Mouse (Mus musculus) urinary bladder, adult 2 months (tissue): Measurements from ENCODE around the gene Serp2. TPM values are rescaled to one million over a fixed set of nuclear protein-coding genes. Genes with fewer than 3 reads are reported as not detected.

ENCODE experiments used
- DNase-seq: peaks from one replicate; pipeline ENCODE4 v3.0.0; 2022; ENCODE audit warnings: low spot score
- polyA plus RNA-seq: library from polyadenylated mRNA; depleted of rRNA; stranded (reverse); fragments of >200 nt; gene quantifications from 2 replicates; pipeline ENCODE4 v1.2.3, GENCODE M21; 2012; rRNA removed

Gene Serp2
- polyA plus RNA-seq: 2.9 and 4.1 TPM in 2 replicates

DNA sequence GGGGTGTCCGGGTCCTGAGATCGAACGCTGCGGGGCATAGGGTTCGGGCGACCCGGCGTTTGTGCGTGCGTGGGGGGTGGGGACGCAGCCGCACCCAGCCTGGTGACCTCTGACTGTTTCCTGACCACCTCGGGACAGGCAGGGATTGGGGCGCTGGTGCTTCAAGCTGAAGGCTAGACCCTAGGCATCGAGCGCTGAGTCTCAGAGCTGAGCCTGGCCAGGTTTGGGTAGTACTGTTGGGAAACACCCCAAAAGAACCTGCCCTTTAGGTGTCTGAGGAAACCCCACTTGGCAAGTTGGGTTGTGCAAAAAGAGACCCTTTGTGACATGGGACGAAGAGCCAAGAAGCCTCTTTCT lies at the start of gene Serp2:
Gene Serp2 (minus strand): TSS at position 38 of the 357 bp plus-strand sequence.
- DNase-seq: no peak

DNA sequence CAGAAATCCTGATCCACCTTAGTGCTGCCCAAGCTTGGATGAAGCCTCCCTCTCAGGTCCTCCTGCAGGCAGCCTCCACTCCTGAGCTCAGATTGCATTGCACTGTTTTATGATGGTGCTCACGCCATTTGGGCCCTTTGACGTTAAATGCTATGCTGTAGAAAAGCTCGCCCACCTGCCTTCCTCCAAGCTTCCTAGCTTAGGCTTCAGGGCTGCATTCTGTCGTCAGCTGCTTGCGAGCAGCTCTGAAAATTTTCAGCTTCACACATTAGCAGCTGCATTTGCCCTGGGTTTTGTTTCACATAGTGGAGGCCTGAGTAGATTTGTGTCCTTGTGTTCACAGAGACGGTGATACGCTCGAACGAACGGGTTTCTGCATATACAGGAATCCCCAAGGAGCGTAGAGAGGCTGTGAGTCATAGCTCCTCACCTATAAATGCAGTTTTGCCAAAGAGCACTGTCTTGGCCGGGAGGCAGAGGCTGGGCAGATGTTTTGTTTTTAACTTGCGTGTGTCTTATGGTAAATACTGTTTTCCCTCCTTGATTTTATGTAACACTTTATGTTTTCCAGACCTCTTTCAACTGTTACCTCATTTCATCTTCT lies 49.3 kb upstream of the Serp2 start:
- DNase-seq: no peak

DNA sequence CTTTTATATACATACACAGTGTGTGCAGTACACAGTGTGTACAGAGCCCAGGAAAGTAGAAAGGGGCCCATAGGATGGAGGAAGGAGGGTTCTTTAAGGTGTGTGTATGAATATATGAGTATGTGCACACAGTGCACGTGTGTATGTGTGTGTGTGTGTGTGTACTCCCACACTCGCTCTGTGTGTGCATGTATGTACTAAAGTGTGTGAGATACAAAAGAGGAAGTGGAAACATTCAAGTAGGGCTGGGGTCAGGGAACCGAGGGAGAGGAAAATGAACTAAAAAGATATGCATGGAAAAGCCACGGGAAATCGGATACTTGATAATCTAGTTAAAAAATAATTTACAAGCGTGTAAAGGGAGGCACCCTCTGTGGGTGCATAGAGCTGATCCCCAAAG lies 47.3 kb upstream of the Serp2 start:
- no peak for DNase-seq

DNA sequence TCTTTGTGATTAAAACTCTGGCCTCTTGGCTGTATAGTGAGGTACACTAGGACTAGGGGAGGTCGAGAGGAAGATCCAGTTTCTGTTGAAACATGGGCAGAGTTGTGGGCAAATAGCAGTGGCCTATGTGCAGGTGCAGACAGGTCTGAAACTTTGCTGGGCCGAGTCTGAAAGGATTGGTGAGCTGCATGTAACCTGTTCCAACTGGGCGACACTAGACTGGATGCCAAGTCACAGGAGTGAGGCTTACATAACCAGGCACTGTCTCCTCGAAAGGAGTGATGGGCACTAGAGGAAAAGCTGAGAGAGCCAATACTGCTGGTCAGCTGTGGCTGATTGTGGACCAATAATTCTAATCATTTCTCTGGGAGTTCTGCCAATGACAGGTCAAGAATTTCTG lies 45.0 kb upstream of the Serp2 start:
- no peak for DNase-seq

DNA sequence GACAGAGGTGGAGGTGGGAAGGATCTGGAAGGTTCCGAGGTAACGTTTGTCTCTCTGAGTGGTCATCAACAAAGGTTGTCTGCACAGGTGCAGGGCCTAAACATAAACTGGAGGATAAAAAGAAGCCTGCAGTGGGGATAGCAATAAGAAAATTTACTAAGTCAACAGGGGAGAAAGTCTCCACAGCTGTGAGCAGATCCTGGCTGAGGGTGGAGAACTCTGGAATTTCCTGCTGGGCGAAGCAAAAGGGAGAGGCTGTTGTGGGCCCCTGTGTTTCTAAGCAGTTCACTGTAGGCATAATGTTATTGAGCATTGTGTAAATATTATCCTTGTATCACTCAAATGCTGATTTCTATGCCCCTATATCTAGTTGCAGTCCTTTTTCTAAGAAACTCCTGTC lies 43.7 kb upstream of the Serp2 start:
- no peak for DNase-seq

DNA sequence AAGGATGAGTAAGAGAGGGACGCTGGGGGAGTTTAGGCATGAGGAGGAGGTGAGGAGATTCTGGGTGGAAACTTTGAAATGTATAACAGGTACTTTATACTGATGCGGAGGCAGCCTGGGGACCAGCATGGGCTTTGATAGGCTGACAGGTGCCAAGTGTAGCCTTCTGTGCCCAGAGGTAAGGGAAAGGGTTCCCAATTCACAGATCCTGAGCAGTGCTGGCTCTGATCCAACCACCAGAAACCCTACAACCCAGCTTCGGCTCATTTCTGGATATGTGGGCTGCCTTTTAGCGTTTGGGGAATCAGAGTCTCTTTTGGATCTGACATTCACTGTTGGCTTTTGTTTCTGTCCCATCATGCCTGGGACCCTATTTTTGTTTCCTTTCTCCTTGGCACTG lies 43.0 kb upstream of the Serp2 start:
- no peak for DNase-seq

DNA sequence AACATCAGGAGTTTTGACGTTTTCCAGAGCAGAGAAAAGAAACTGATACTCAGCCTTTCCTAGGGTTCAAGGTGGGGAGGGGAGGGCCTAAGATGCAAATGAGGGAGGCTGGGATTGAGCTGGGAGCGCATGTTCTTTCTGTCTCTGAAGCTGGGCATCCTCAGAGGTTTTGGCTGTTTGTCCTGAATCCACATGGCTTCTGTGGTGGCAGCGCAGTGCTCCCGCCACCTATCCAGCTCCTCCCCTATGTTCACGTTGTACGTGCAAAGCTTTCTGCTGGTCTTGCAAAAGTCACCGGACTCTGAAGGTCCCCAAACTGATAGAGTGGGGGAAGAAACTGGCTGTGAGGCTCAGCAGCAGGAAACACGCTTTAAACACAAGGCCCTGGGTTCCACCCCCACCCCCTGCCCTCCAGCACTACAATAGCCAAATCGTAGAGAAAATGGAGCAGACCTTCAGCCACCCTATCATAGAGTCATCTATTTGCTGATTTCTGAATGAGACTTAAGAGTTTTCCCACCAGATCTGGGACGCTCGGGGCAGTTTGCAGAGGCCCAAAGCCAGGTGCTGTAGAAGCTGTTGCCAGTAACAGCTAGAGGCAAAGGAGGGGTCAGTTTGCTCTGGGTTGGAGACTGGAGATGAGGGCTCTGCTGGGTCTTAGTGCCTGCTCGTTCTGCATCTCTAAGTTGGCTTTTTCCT lies 42.0 kb upstream of the Serp2 start:
- no peak for DNase-seq

DNA sequence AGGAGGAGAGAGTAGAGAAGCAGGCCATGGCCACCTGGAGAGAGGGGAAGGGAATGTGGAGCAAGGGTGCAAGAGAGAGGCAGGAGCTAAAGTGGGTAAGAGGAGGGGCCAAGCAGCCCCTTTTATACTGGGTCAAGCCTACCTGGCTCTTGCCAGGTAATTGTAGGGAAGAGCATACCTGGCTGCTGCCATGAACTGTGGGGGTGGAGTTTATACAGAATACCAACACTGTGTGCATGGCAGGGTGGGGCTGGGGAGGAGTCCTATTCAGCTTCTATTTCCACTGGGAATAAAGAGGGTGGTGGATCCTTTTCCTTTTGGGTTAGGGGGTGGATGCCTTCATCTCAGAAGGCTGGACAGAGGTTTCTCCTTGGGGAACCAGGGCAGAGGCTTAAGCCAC lies 41.1 kb upstream of the Serp2 start:
- no peak for DNase-seq

DNA sequence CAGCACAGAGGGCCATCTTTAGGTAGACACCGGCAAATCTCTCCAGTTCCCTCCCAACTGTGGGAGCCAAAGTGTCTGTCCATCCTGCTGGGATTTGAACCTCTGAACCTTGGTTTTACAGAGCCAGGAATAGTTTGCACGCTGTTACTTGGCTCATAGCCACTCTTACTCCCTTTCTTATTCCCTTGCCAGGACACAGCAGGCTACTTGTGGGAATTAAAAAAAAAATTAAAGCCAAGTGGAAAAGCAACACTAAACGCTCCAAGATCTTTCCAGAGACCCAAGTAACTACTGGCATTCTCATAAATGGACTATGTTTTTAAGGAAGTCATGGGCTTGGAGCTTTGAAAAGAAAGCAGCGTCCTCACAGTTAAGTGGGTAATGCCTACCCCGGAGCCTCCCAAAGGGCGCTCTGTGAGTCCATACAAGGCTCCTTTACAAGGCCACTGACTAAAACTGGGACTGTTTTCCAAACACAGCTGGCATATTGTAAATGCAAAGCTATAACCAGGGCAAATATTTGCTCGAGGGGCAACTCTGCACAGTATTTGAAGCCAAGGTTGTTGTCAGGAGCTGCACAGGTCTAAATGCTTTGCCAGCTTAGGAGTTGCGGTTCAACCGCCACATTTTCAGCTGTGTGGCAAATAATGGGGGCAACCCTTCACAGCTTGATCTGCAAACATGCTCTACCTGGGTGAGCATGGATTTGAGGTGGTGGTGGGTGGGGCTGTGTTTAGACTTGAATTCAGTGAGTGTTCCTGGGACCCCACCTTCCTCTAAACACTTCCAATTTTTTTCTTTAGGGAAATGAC lies 38.6 kb upstream of the Serp2 start:
- no peak for DNase-seq

DNA sequence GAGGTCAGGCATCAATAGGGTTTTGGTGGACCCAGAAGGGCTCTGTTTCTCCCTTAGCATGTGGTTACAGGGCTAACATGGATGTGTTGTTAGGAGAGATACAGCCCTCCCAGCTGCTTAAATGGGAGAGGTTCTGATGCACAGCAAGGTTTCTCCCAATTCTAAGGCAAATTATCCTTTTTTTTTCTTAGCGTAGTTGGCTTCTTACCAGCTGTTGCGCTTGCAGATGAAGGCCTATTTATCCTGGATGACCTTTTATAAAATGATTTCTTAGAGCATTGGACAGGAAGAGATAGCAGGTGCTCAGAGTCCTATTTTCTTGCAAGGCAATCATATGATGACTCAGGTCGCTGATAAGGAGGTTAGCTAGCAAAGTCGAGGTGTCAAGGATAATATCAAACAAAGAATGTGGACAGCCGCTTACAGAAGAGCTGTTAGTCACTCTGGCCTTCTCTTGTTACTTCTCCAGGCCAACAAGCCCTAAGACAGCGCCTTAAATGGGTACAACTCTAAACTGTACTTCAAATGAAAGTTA lies 37.7 kb upstream of the Serp2 start:
- no peak for DNase-seq

DNA sequence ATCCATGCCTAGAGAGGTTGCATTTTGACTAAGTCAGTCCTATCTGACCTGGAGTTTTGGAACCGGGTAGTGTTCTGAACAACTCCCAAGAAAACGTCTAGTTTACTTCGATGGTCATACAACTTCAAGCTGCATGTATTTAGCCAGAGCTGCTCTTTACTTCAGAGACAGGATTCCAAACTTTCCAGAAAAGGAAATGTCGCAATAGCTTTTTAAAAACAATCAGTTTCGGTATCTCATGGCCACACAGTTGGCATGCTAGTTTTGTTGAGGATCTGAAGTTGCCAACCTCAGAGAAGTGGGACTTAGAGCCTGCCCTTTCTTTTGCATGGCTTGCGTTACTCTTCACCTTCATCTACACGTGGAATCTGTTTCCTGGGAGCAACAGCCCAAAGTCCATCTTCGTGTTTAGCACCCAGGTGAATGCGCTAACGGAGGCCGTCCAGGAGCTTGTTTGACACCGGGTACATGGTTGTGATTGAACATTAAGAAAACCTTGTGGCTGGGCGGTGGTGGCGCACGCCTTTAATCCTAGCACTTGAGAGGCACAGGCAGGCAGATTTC lies 37.0 kb upstream of the Serp2 start:
- DNase-seq: no peak

DNA sequence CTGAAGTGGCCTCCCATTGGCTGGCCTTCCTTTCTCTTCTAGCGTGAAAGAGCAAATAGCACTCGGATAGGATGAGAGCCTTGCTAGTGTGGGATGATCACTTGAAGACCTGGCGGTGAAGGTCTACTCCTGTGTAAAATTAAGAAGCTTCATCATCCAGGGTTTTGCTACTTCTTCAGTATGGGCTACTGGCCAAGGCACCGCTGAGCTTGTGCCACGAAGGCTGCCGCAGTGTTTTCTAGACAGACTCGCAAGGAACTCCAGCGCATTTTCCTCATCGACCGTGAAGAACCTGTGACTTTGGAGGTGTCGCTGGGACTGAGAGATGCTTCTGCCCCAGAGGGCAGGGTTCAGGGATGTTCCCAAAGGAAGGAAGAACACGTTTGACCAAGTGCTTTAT lies 36.0 kb upstream of the Serp2 start:
- DNase-seq: no peak

DNA sequence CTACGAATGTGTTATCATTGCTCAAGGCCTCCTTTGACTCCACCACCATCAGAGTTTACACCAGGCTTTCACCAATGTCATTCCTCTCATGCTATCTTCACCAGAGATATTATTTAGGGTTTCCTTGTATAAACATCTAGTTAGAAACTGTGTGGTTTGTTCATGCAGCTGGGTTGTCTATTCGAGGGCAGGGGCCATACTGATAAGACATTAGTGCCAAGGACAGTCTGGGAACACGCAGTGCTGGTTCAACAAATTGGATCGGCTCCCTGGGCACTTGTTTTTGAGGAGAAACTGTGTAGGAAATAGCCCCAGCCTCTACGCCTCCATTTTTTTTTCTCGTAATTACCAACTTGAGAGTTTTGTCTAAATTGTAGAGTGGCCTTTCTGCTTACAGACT lies 35.4 kb upstream of the Serp2 start:
- DNase-seq: no peak

DNA sequence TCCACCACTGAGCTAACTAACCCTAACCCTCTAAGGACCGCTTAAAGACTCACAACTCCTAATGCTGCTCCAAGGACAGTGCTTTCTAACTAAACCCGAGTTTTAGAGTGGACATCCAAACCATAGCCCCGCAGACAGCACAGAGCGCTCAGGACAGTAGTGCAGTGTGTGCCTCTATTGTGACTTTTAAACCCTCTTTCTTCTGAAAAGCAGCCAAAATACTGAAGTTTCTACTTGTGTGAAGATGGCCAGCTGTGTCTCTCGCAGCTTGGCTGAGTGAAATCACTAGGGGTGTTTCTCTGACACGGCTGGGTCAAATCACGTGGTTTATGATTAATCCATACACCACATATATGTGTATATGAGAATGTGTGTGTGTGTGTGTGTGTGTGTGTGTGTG lies 33.4 kb upstream of the Serp2 start:
- DNase-seq: no peak

DNA sequence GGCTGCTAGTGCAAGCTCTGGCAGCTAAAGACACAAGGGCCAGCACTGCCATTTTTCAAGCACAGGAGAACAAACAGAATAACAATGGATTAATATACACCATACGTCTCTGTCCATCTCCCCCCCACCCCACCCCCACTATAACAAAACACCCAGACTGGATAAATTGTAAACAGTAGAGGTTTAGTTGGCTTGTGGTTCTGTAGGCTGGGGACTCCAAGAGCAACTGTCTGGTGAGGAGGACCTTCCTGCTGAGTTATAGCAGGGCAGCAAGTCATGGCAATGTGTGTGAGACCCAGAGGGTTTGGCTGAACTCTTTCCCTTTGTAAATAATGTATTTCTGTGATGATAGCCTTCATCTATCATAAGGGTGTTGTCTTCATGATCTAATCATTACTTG lies 33.0 kb upstream of the Serp2 start:
- no peak for DNase-seq

DNA sequence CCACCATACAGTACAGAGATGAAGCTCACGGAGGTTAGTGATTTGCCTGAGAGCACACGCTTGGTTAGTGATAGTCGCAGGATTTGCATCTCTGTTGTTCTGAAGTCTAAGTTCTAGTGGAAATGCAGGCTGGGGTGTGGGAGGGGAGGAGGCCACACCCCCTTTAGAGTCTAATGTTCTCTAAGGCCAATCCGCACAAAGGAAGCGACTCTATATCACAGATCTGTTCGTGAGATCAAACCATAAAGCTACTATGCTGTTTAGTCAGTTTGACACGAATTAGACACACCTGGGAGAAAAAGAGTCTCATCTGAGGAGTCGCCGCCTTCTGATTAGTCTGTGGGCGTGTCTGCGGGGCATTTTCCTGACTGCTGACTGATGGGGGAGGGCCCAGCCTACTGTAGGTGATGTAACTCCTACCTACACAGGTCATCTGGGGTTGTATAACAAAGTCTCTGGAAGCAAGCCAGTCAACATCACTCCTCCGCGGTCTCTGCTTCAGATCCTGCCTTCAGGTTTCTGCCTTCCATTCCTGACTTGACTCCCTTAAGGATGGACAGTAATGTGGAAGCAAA lies 29.2 kb upstream of the Serp2 start:
- DNase-seq: no peak

DNA sequence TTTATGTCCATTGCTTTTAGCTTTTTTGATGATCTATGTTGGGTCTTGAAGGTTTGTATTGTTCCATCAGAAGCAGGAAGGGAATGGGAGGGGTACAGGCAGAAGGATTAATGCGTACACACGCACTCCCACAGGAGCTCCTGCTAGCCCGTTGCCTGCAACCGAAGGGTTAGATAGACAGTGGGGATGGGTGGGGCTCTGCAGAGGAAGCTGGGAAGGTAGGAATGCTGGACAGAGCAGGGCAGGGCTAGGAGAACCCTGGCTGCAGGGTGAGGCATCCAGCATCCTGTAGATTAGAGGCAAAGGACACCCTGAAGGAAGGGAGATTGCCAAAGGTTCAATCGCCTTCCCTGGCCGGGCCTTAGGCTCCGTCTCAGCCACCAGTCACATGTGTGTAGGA lies 27.3 kb upstream of the Serp2 start:
- no peak for DNase-seq

DNA sequence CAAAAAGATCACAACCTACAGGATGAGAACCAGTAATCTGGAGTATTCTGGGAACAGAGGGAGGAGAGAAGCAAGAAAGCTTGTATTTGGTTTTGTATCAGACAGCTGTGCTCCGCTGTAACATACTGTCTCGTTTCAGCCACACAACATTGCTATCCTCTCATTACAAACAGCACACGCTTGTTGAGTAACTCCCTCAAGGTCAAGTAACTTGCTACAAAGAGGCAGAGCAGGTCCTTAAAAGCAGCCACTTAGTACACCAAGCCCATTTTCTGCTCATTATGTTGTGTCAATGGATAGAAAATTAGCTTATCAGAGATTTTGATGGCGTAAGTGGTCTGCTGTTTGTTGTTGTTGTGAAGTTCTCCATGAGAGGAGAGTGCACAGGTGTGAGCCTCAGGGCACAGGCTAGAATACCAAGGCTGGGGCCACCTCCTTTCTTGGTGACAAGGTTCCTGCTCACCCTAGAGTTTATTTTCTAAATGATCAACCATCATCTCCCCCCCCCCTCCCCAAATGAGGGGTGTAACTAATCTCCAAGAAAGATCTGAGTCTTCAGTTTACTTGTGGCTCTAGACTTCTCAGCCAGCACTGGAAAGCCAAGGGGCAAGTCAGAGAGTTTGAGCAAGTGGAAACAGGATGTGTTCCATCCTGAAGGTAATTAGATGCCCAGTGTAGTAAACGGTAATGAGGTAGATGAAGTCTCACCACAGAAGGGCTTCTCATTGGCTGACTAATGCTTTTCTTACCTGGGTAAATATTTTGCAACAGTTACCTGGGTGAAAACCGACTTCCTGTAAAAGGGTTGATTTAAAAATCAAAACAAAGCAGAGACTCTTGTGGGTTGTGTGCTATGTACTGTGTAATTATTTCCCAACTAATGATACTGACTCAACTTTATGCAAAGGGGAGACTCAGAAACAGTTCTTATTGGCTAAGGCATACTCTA lies 25.6 kb upstream of the Serp2 start:
- no peak for DNase-seq

DNA sequence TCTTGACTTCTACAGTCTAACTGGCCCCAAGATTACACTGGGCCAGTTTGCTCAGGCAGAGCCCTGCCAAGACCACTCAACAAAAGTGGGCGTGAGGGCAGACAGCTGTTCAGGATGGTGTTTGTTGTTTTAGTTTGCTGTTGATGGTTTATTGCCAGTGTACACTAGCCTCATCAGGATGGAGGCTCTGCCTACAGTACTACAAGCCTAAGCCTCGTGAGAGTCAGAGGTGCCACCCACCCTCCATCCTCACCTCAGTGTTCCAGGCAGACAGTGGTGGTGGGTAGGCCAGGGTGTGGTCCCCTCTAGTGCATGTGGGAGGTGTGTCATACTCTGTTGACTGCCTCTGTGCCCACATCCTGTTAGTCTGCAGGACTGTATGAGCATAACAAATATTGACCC lies 23.0 kb upstream of the Serp2 start:
- DNase-seq: no peak

DNA sequence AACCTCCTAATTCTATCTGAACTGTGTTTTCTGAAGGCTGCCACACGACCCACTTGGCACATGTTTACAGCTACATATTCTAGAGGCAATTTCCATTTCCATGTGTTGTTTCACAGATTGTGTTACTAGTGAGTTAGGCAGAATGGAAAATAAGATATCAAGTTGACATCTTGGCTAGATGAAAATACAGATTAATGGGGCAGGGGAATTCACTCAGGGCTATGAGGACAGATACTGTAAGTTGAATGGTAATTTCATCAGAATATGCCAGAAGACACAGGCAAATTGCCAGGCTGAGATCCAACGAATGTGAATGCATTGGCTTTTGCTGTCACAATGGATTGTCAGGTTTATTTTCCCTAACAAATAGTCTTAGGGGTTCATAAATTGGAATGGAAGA lies 21.2 kb upstream of the Serp2 start:
- DNase-seq: no peak

DNA sequence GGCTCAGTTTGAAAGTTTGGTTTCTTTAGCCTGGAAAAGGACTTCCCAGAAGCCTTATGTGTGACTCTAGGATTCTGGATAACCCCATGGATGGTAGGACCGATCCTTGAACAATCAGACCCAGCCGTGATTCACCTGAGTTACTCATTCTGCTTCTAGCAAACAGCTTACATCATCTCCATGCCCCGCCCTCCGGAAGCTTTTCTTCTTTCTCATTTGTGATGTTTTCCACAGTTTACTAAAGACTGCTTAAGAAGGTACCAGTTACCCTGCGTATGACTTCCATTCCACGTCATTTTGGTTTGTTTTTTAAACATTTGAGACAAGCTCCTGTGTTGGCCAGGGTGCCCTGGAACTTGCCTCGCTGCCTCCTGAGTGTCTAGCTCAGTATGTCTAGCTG lies 13.6 kb upstream of the Serp2 start:
- no peak for DNase-seq
